Mouse (Mus musculus) ES-E14 (cell line): ENCODE results near the gene Scai. TPM values are rescaled to one million over a fixed set of nuclear protein-coding genes. Genes with fewer than 3 reads are reported as not detected.

ENCODE experiments used
- DNase-seq: peaks from one replicate; pipeline ENCODE4 v3.0.0-alpha.2; 2013; ENCODE audit warnings: low read depth, low spot score
- H3K27ac ChIP-seq: 2 replicates; pipeline ENCODE4 v1.5.1; 2012; ENCODE audit warnings: low read depth, mild to moderate bottlenecking, low read length, moderate library complexity, mixed read lengths; ENCODE audit not compliant: poor library complexity, insufficient read depth, severe bottlenecking
- H3K36me3 ChIP-seq: 2 replicates; pipeline ENCODE4 v1.6.1; 2012; ENCODE audit warnings: mild to moderate bottlenecking, low read length, moderate library complexity, mixed read lengths; ENCODE audit not compliant: control insufficient read depth, poor library complexity, insufficient read depth, severe bottlenecking
- H3K4me1 ChIP-seq, 2 experiments: fragments of 150-350 bp in 1 of 2; sonication (generic) in 1 of 2; 2 replicates each; pipeline ENCODE4 v1.6.1; 2012; ENCODE audit warnings: low read length in 2 of 2, mild to moderate bottlenecking in 1 of 2, mixed read lengths in 1 of 2; ENCODE audit not compliant: control insufficient read depth in 2 of 2, insufficient read depth in 2 of 2, poor library complexity in 1 of 2
- H3K4me3 ChIP-seq, 2 experiments: fragments of 150-350 bp in 1 of 2; sonication (generic) in 1 of 2; 2 replicates each; pipeline ENCODE4 v1.5.1; 2012; ENCODE audit warnings: low read length in 2 of 2, low read depth in 1 of 2, mild to moderate bottlenecking in 1 of 2, mixed read lengths in 1 of 2; ENCODE audit not compliant: insufficient read depth in 1 of 2, poor library complexity in 1 of 2, severe bottlenecking in 1 of 2
- H3K9ac ChIP-seq: 2 replicates; pipeline ENCODE4 v1.6.1; 2012; ENCODE audit warnings: low read depth, mild to moderate bottlenecking, low read length, mixed read lengths; ENCODE audit not compliant: poor library complexity, insufficient read depth, severe bottlenecking
- H3K9me3 ChIP-seq: fragments of 150-350 bp; sonication (generic); 2 replicates; pipeline ENCODE4 v1.6.1; 2012; ENCODE audit warnings: low read depth, mild to moderate bottlenecking, low read length; ENCODE audit not compliant: control insufficient read depth, insufficient read depth
- CHD2 ChIP-seq: IDR thresholded peaks from 2 replicates; pipeline ENCODE4 v1.6.1; 2014; ENCODE audit warnings: mild to moderate bottlenecking, low read depth, low read length, inconsistent platforms
- HCFC1 ChIP-seq: IDR thresholded peaks from 2 replicates; pipeline ENCODE4 v1.6.1; 2012; ENCODE audit warnings: low read length, inconsistent platforms, borderline replicate concordance; ENCODE audit not compliant: insufficient read depth
- MAFK ChIP-seq: IDR thresholded peaks from 2 replicates; pipeline ENCODE4 v1.6.1; 2014; ENCODE audit warnings: mild to moderate bottlenecking, low read depth, low read length, inconsistent platforms; ENCODE audit not compliant: insufficient read depth
- ZC3H11A ChIP-seq: IDR thresholded peaks from 2 replicates; pipeline ENCODE4 v1.6.1; 2012; ENCODE audit warnings: low read depth, mild to moderate bottlenecking, inconsistent platforms, low read length, borderline replicate concordance
- ZNF384 ChIP-seq: IDR thresholded peaks from 2 replicates; pipeline ENCODE4 v1.6.1; 2012; ENCODE audit warnings: low read depth, low read length, inconsistent platforms
- in situ Hi-C, 2 experiments: fragments of 600-800 bp; cut with MboI; formaldehyde crosslinking; loops; one replicate each; pipeline ENCODE4 v1.15.1; 2025; ENCODE audit warnings: low sequenced_read_pairs in 2 of 2, inconsistent platforms in 1 of 2; ENCODE audit not compliant: unreplicated experiment in 2 of 2
- total RNA-seq: library from RNA; depleted of rRNA; stranded (reverse); fragments of 300-350 nt; gene quantifications from 2 replicates; pipeline ENCODE4 v1.2.3, GENCODE M21; 2012

The Scai gene
- total RNA-seq, 1 experiment, result 12.4 TPM

- no peak for DNase-seq
- Histone ChIP-seq H3K4me1 (0 out of 4 replicates have a peak, but pooled peaks cover 0 to 2% of the 10 kb centered on the region in 2 experiments), H3K4me3 (no peak overlapping the region), H3K9ac (no peak overlapping the region), H3K27ac (no peak overlapping the region), H3K9me3 (no peaks in the 10 kb centered on the region), H3K36me3 (no peaks in the 10 kb centered on the region)
- in situ Hi-C loops, result no loop called here
- TF ChIP-seq ZC3H11A (no peak), MAFK (no peak), ZNF384 (no peak), CHD2 (no peak), HCFC1 (no peak)
Measured at GRCm38 (mm10) chr2:39146469-39146868, 44.1 kb downstream of the Scai start.

- Histone ChIP-seq H3K4me3 (no peak overlapping the region), H3K27ac (no peak overlapping the region), H3K4me1 (no peaks in the 10 kb centered on the region), H3K36me3 (no peaks in the 10 kb centered on the region), H3K9ac (no peak overlapping the region), H3K9me3 (no peaks in the 10 kb centered on the region)
- DNase-seq, result no peak
- in situ Hi-C loops, result no loop called here
- TF ChIP-seq MAFK, result no peak
- no peak for TF ChIP-seq HCFC1
- TF ChIP-seq CHD2, result no peak
- TF ChIP-seq ZNF384, result no peak
- TF ChIP-seq ZC3H11A, result no peak
Measured at GRCm38 (mm10) chr2:39142357-39142948, 48.1 kb downstream of the Scai start.

GRCm38 (mm10) chr2:39140586-39141455 is 49.7 kb downstream of the Scai start:
- Histone ChIP-seq H3K4me3 (no peak overlapping the region), H3K4me1 (no peaks in the 10 kb centered on the region)

GRCm38 (mm10) chr2:39129526-39130326 is 60.8 kb downstream of the Scai start:
- no peak overlapping the region for H3K9ac ChIP-seq
- H3K9me3 ChIP-seq, result no peaks in the 10 kb centered on the region
- H3K4me1 ChIP-seq, result no peaks in the 10 kb centered on the region
- no peaks in the 10 kb centered on the region for H3K36me3 ChIP-seq
- no peak overlapping the region for H3K4me3 ChIP-seq
- in situ Hi-C loops, result no loop called here
- TF ChIP-seq ZC3H11A, result no peak
- no peak for TF ChIP-seq ZNF384
- TF ChIP-seq CHD2, result no peak
- TF ChIP-seq HCFC1, result no peak
- no peak for TF ChIP-seq MAFK
- no peak overlapping the region for H3K27ac ChIP-seq
- no peak for DNase-seq

More at GRCm38 (mm10) chr2:39140586-39141455, 49.7 kb downstream of the Scai start:
- Histone ChIP-seq H3K27ac (no peak overlapping the region), H3K9ac (no peak overlapping the region), H3K36me3 (no peaks in the 10 kb centered on the region), H3K9me3 (no peaks in the 10 kb centered on the region)
- TF ChIP-seq CHD2 (no peak), ZC3H11A (no peak), ZNF384 (no peak), MAFK (no peak), HCFC1 (no peak)
- DNase-seq, result no peak
- in situ Hi-C loops, result no loop called here
